Mouse (Mus musculus): ENCODE data around the gene Tet2.

GRCm38 (mm10) chr3:133463233-133463632 is 81.7 kb downstream of the Tet2 start:
- TF ChIP-seq CTCF (IDR thresholded peaks at IDR 0.05; ENCODE audit: insufficient read depth, low read depth, low read length) (no peak), POLR2A (IDR thresholded peaks at IDR 0.05; ENCODE audit: insufficient read depth, low read depth, low read length) (no peak)
